21 mouse cellular contexts compared by ENCODE assay signal in the genomic region with DNA sequence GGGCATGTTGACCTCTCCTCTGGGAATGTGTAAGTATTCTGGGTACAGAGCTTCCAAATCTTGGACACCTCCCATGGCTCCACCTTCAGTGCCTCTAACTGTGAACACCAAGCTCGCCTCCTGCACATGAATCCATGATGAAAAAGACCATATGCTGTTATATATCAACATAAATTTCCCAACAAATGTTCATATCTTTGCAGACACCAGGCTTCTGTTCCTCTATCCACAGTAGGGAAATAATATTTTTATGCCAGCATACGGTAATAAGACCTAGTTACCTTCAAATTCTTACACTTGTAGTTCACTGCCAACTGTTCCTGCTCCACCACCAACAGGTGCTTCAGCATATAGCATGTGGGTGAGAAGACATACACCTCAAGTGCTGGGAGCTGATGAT.
"Had no signal": no experiment of that assay in that cellular context is flagged by ENCODE, and none has a peak within 500 bp of the region (broad histone marks: within the 10 kb centered on the region; RNA-seq: fewer than 3 reads in every experiment).

No protein-coding gene starts in this region.

- H3K27ac ChIP-seq: kidney, embryonic 15.5 days; layer of hippocampus, adult 2 months; limb, embryonic 10.5 days; limb, embryonic 13.5 days; liver, embryonic 12.5 days; liver, embryonic 15.5 days; lung, embryonic 15.5 days; midbrain, embryonic 10.5 days; stomach, embryonic 15.5 days had no signal

- H3K9ac ChIP-seq: kidney, embryonic 15.5 days; limb, embryonic 13.5 days; liver, embryonic 12.5 days; liver, embryonic 15.5 days; lung, embryonic 15.5 days; stomach, embryonic 15.5 days had no signal

- H3K4me2 ChIP-seq: kidney, embryonic 15.5 days; limb, embryonic 13.5 days; liver, embryonic 12.5 days; liver, embryonic 15.5 days; lung, embryonic 15.5 days; stomach, embryonic 15.5 days had no signal

- ATAC-seq: liver, embryonic 12.5 days had no signal

- H3K27me3 ChIP-seq: kidney, embryonic 15.5 days; limb, embryonic 13.5 days; liver, embryonic 12.5 days; liver, embryonic 15.5 days; lung, embryonic 15.5 days; megakaryocyte, embryonic 14.5 days; stomach, embryonic 15.5 days had no signal

- H3K4me3 ChIP-seq: kidney, embryonic 15.5 days; layer of hippocampus, adult 2 months; limb, embryonic 10.5 days; limb, embryonic 13.5 days; liver, embryonic 12.5 days; liver, embryonic 15.5 days; lung, embryonic 15.5 days; megakaryocyte, embryonic 14.5 days; midbrain, embryonic 10.5 days; stomach, embryonic 15.5 days had no signal

- H3K4me1 ChIP-seq: kidney, embryonic 15.5 days; limb, embryonic 10.5 days; liver, embryonic 12.5 days; liver, embryonic 15.5 days; lung, embryonic 15.5 days; megakaryocyte, embryonic 14.5 days; midbrain, embryonic 10.5 days; stomach, embryonic 15.5 days had no signal

- H3K36me3 ChIP-seq: kidney, embryonic 15.5 days; limb, embryonic 10.5 days; limb, embryonic 13.5 days; liver, embryonic 12.5 days; liver, embryonic 15.5 days; lung, embryonic 15.5 days; midbrain, embryonic 10.5 days; stomach, embryonic 15.5 days had no signal

- H3K9me3 ChIP-seq: kidney, embryonic 15.5 days; limb, embryonic 10.5 days; limb, embryonic 13.5 days; liver, embryonic 12.5 days; liver, embryonic 15.5 days; lung, embryonic 15.5 days; midbrain, embryonic 10.5 days; stomach, embryonic 15.5 days had no signal

- DNase-seq: kidney, adult 11 months; kidney, adult 8-10 months; kidney, postnatal 10 days; kidney, postnatal 36 days; liver; lung, adult 18-20 months; lung, postnatal 10 days; lung, postnatal 36 days; midbrain, embryonic 14.5 days; spleen, adult 18-20 months; thymus, postnatal 25 days had no signal
